ENCODE assay signal across 8 mouse cellular contexts in genomic region chr14:20707201-20708190, GRCm38 (mm10). TPM values are rescaled to one million over a fixed set of nuclear protein-coding genes. Genes with fewer than 3 reads are reported as not detected.
A peak's percentile ranks its signal among the peaks of the same experiment; 100 is the strongest.
DNase-seq lines count a peak whose midpoint lies in the region; ATAC-seq lines count a peak whose summit lies in the region.

Gene Zswim8, plus strand, starts transcription at chr14:20707552.

- WGBS in hindbrain, embryonic 14.5 days, result under 1% methylated on average over 80 of the region's 80 CpGs

- peak within 1 kb of the TSS; percentile 80 for H3K4me2 ChIP-seq in hindbrain, embryonic 14.5 days (replicated peaks)

- peak within 1 kb of the TSS; percentile 90 for H3K27ac ChIP-seq in hindbrain, embryonic 14.5 days

- H3K9ac ChIP-seq in hindbrain, embryonic 14.5 days, result peak within 1 kb of the TSS; percentile 98

- DNase-seq in NIH3T3 (ENCODE audit: low read depth), result peak; percentile 93
- peak; percentile 89 to 93 for DNase-seq in cerebellum, postnatal 14 days
- DNase-seq in frontal cortex, postnatal 25 days (ENCODE audit: low spot score in 2 of 2), result peak; percentile 76 to 79
- DNase-seq in hindbrain, embryonic 14.5 days (ENCODE audit: low spot score), result peak; percentile 90
- peak; percentile 92 to 93 for DNase-seq in layer of hippocampus, postnatal 36 days
- DNase-seq in lung, postnatal 36 days, result peak; percentile 93
- DNase-seq in retina, postnatal 1 day, result peak; percentile 95
- peak; percentile 85 to 86 for DNase-seq in urinary bladder, adult 18-20 months (ENCODE audit: low spot score in 2 of 2)

- H3K4me1 ChIP-seq in hindbrain, embryonic 14.5 days (replicated peaks; ENCODE audit: control insufficient read depth, insufficient read depth, low read length), result peaks cover 21% of the 10 kb centered on the region

- H3K36me3 ChIP-seq in hindbrain, embryonic 14.5 days (replicated peaks; ENCODE audit: control insufficient read depth, insufficient read depth), result peaks cover 41% of the 10 kb centered on the region

- H3K4me3 ChIP-seq in hindbrain, embryonic 14.5 days (replicated peaks; ENCODE audit: low read length), result peak within 1 kb of the TSS; percentile 90

- H3K9me3 ChIP-seq in hindbrain, embryonic 14.5 days (ENCODE audit: control insufficient read depth, low read length), result no peaks in the 10 kb centered on the region

- peak; percentile 95 for ATAC-seq in hindbrain, embryonic 14.5 days (ENCODE audit: low FRiP score)

- no peaks in the 10 kb centered on the region for H3K27me3 ChIP-seq in hindbrain, embryonic 14.5 days (ENCODE audit: control insufficient read depth, insufficient read depth, low read length)

RNA-seq across cellular contexts. Expression of gene Zswim8, which starts in this region (rescaled TPM):
- 38.5 and 50.5 TPM in 2 replicates for polyA plus RNA-seq in hindbrain, embryonic 14.5 days (2014; fragmentation: Nextera tagmentation; extraction: Ambion mirVana)
- 100 to 1,000 TPM; 154 to 187 TPM for total RNA-seq in layer of hippocampus, postnatal 36 days (2021)

Comparison
In these comparisons a context has a peak if more than half of its experiments do, and no peak if none do; other contexts are left out.
1. Peak in every context shown above with its lines: DNase-seq, ATAC-seq, H3K4me3 ChIP-seq and H3K27ac ChIP-seq.